Mouse (Mus musculus) thymus, adult 2 months (tissue): ENCODE measurements around the gene Ndufs8.

Source experiments
- CTCF ChIP-seq: fragments of 200-500 bp; IDR thresholded peaks from 2 replicates; pipeline ENCODE4 v1.5.1; 2012; ENCODE audit warnings: mild to moderate bottlenecking, control low read depth, low read length, moderate library complexity, borderline replicate concordance; ENCODE audit not compliant: control insufficient read depth, poor library complexity, insufficient read depth; ENCODE audit errors: extremely low read depth
- POLR2A ChIP-seq: fragments of 200-500 bp; IDR thresholded peaks from 2 replicates; pipeline ENCODE4 v1.6.1; 2012; ENCODE audit warnings: mild to moderate bottlenecking, low read length, control low read depth, moderate library complexity; ENCODE audit not compliant: control insufficient read depth, poor library complexity, insufficient read depth; ENCODE audit errors: extremely low read depth

DNA sequence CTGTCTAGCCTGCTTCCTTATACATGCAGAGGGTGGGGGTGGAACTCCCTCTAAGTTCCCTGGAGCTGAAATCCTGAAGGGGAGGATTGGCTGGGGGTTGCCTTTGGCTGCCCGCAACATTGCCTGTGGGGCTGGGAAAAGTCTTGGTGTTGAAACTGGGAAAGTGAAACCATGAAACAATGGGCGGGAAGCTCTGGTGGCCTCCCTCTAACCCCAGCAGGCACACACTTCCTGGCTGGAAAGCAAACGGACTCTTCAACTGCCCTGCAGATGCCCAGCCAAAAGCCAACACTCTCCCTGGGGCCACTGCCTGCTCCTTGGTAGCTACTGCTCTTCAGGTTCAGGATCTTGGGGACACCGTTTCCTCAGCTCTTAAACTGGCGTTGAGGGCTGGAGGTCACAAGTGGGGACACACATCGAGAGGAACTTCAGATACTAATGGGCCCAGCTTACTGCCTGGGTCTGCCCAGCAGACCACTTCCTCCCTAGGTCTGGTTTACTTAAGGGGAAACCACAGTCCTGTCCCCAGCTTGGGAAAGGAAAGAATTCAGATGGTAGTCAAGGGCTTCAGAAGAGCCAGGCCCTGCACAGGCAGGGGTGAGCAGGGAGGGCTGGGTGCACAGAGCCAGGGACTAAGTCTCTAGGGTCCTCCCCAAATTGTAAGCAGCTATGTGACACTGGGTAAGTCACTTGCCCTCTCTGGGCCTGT, 7.2 kb downstream of the Ndufs8 start:
- TF ChIP-seq CTCF, result no peak
- no peak for TF ChIP-seq POLR2A
